Mouse (Mus musculus): ENCODE results near the gene C1qtnf2. TPM values are rescaled to one million over a fixed set of nuclear protein-coding genes. Genes with fewer than 3 reads are reported as not detected.

C1qtnf2 gene
- total RNA-seq, 2 experiments from 2014 or later = 15.4 to 15.8 TPM

DNA sequence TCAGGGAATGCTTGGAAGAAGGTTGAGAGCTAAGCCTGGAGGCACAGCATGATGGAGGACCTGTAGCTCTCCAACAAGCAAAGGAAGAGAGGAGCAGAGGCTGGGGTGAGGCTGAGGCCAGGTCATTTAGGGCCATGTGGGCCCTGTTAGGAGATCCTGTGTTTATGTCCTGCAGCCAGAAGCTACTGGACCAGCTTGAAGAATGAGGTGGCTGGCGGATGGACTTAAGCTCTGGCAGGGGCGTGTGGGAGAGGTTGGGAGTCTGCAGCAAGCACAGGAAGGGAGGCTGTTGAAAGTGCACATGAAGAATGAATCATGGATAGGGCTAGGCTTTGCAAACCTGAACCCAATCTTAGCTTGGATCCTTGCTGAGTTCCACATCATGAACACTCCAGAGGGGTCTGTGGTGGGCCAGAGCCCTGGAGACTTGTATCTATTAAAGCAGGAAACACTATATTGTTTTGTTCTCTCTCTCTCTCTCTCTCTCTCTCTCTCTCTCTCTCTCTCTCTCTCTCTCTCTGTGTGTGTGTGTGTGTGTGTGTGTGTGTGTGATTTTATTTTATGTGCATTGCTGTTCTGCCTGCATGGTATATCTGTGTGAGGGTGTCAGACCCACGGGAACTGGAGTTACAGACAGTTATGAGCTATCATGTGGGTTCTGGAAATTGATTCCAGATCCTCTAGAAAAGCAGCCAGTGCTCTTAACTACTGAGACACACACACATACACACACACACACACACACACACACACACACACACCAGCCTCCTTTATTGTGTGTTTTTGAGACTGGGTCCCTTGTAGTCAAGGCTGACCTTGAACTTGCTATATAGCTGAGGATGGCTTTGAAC is 7.8 kb downstream of the C1qtnf2 start:
- peak; percentile 45 to 55 for DNase-seq
- intact Hi-C loops (cut with DNase I) = no loop called here

GRCm38 (mm10) chr11:43483122-43483792 is 9.2 kb downstream of the C1qtnf2 start:
- intact Hi-C loops (cut with DNase I) = no loop called here
- peak; percentile 70 to 76 for DNase-seq

DNA sequence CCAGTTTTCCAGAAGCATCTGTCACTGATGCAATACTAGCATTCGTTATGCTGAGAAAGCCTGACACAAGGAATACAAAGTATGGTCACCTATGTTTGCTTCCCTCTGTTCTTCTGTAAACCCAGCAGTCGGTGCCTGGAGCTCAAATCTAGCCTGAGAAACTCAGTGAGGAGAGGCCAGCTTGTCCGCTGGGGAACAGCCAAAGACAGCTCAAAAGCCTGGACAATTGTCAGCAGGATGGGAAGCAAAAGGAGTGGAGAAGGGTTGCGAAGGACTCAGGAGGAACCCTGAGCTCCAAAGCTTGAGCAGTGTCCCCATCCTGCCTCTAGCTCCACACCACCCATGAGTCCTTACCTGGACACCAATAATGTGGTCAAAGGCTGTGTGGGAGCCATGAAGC is 10.0 kb downstream of the C1qtnf2 start:
- DNase-seq = peak; percentile 59 to 62
- intact Hi-C loops (cut with DNase I) = no loop called here

DNA sequence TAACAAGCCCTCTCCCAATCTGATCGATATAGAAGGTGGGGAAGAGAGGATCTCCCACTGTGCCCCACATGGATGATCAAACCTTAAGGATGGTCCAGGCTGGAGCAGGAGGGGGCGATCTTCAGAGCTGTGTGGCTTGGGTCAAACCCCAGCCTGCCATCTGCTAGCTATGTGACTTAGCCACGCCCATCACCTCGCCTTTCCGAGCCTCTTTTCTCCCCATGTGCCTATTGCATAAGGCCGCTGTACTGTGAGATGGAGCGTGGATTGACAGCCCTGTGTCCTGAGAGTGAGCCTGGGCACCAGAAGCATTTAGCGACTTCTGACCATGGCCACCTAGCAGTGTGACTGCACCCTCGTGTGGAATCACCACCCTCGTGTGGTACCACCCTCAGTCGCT is 10.6 kb downstream of the C1qtnf2 start:
- intact Hi-C loops (cut with DNase I) = no loop called here
- DNase-seq = no peak

GRCm38 (mm10) chr11:43485855-43486254 is 11.8 kb downstream of the C1qtnf2 start:
- intact Hi-C loops (cut with DNase I) = no loop called here
- no peak for DNase-seq

DNA sequence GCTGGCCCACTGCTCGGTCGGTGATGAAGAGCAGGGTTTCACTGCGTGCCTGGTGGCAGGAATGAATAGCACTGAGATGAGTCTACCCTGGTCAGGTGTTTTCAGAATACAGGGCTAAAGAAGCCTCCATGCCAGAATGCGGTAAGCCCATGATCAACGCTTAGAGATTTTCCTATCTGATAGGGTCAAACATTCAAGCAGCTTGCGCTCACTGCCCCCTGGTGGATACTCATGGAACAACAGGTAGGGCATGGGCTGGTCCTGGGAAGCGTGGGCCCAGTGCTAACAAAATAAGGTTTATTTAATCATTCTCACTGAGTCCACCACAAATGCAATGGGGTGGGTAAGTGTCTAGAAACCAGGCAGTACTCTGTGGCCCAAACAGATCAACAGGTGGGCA is 18.6 kb downstream of the C1qtnf2 start:
- DNase-seq = peak; percentile 77 to 89

GRCm38 (mm10) chr11:43493815-43494409 is 19.8 kb downstream of the C1qtnf2 start:
- intact Hi-C loops (cut with DNase I) = loop anchor here (1.0 to 10.0 kb wide), 4 partner anchors 33 to 191 kb away; partner anchors contain the start of genes Ccnjl and Pwwp2a

More for the DNA sequence above, 18.6 kb downstream of the C1qtnf2 start:
- intact Hi-C loops (cut with DNase I) = loop anchor here (1.0 to 10.0 kb wide), 5 partner anchors 35 to 192 kb away; partner anchors contain the start of genes Ccnjl and Pwwp2a

GRCm38 (mm10) chr11:43495037-43495436 is 21.0 kb downstream of the C1qtnf2 start:
- DNase-seq = no peak
- intact Hi-C loops (cut with DNase I) = loop anchor here (10.0 kb wide), 1 partner anchor 190 kb away; the partner anchor contains the start of gene Pwwp2a

More at GRCm38 (mm10) chr11:43493815-43494409, 19.8 kb downstream of the C1qtnf2 start:
- DNase-seq = peak; percentile 75 to 88

- intact Hi-C loops (cut with DNase I) = loop anchor here (10.0 kb wide), 1 partner anchor 189 kb away; the partner anchor contains the start of gene Pwwp2a
- DNase-seq = peak; percentile 68 to 69
Observed at GRCm38 (mm10) chr11:43495532-43495931, 21.5 kb downstream of the C1qtnf2 start.

- no peak for DNase-seq
- intact Hi-C loops (cut with DNase I) = no loop called here
Observed at GRCm38 (mm10) chr11:43501256-43501655, 27.2 kb downstream of the C1qtnf2 start.

- no peak for DNase-seq
- intact Hi-C loops (cut with DNase I) = no loop called here
Observed at GRCm38 (mm10) chr11:43505188-43505587, 31.1 kb downstream of the C1qtnf2 start.

- no peak for DNase-seq
- intact Hi-C loops (cut with DNase I) = no loop called here
Observed at GRCm38 (mm10) chr11:43507976-43508375, 33.9 kb downstream of the C1qtnf2 start.

GRCm38 (mm10) chr11:43509878-43510277 is 35.8 kb downstream of the C1qtnf2 start:
- intact Hi-C loops (cut with DNase I) = no loop called here
- no peak for DNase-seq

- DNase-seq = no peak
- intact Hi-C loops (cut with DNase I) = no loop called here
Observed at GRCm38 (mm10) chr11:43512661-43513190, 38.6 kb downstream of the C1qtnf2 start.

DNA sequence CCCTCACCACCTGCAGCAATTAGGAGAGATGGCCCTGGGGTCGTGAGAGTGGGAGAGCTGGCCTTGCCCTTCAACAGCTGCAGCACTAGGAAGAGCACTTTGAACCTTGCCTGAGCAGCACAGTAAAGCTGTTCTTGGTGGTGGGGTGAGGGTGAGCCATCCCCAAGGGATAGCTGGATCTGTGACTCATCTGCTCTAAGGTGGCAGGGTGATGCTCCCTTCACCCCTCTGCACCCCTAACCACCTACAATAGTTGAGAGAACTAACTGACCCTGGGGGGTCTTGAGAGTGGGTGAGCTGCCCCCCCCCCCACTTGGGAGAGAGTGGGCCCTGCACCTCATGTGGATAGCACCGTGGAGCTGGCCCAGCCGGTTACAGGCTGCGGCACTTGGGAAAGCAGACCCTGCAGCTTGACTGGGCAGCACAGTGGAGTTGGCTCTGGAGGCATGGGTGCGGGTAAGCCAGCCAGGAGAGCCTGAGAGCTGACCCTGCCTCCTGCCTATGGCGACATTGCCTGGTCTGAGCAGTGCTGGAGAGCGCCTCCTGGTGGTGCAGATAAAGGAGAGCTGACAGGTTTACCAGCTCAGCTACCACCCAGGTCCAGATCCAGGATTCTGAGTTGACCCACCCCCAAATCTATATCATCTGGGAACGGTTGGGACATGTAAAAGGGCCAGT is 42.4 kb downstream of the C1qtnf2 start:
- peak in 1 of 2 experiments; percentile 45 for DNase-seq
- intact Hi-C loops (cut with DNase I) = no loop called here

DNA sequence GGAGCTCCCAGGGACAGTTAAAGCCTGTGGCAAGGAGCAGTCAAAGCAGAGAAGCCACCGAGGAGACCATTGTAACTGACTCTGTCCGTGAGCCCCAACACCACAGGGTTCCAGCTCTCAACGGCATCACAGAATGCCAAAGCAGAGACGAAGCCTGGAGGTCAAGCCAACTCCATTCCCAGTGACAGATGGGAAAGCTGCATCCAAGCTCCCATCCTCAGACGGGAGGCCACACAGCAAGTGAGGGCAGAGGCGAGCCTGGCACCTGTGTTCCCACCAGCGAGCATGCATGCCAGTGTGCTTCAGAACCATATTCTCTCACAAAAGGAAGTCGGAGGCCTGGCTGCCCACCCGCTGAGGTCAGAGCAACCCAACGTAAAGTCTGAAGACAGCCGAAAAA is 43.6 kb downstream of the C1qtnf2 start:
- no peak for DNase-seq
- intact Hi-C loops (cut with DNase I) = no loop called here

- intact Hi-C loops (cut with DNase I) = no loop called here
- no peak for DNase-seq
Observed at GRCm38 (mm10) chr11:43518086-43518485, 44.0 kb downstream of the C1qtnf2 start.

DNA sequence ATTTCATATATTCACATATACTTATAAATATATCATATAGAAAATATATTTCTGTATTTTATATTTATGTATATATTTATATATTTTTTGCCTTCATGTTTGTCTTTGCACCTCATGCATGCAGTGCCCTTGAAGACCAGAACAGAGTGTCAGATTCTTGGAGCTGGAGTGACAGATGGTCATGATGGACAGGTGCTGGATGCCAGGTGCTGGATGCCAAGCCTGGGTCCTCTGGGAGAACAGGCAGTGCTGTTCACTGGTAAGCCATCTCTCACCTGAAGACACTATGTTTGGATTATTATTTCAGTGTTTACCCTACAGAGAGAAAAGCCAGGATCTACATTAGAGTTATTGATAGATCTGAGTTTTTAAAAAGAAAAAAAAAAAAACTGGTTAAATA is 44.7 kb downstream of the C1qtnf2 start:
- intact Hi-C loops (cut with DNase I) = no loop called here
- no peak for DNase-seq

DNA sequence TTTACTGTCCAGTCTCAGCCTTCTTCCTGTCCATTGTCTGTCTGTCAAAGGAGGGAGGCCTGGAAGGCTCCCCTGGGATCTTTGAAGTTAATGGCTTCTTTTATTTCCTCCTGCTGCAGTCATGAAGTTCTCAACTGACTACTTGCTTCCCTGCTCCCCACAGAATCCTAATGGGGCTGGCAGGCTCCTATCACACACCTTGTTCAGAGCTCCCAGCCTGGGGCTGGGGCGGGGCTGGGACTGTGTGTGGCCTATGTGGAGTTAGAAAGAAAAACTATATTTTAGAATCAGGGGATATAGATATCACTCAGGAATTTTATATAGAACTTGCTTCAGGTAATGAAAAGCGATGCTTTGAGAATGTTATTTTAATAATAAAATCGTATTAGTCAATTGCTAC is 46.4 kb downstream of the C1qtnf2 start:
- intact Hi-C loops (cut with DNase I) = loop anchor here (10.0 kb wide), 1 partner anchor 224 kb away; the partner anchor contains the start of gene Ttc1
- no peak for DNase-seq

- intact Hi-C loops (cut with DNase I) = loop anchor here (2.0 to 10.0 kb wide), 5 partner anchors 21 to 217 kb away; partner anchors contain the start of genes 4933415A04Rik and Ttc1
Observed at GRCm38 (mm10) chr11:43528078-43528682, 54.1 kb downstream of the C1qtnf2 start.

More at GRCm38 (mm10) chr11:43528078-43528682, 54.1 kb downstream of the C1qtnf2 start:
- DNase-seq = no peak

Data from heart, postnatal 10 days (tissue).